Mouse (Mus musculus): ENCODE results near the gene Olfr806. TPM values are rescaled to one million over a fixed set of nuclear protein-coding genes. Genes with fewer than 3 reads are reported as not detected.

Olfr806 gene
- not detected for polyA plus RNA-seq (2014; fragmentation: Illumina TruSeq; extraction: RNeasy Lipid Tissue Mini Kit (QIAGEN cat#74804); ENCODE audit: low read depth, low replicate concordance)

DNA sequence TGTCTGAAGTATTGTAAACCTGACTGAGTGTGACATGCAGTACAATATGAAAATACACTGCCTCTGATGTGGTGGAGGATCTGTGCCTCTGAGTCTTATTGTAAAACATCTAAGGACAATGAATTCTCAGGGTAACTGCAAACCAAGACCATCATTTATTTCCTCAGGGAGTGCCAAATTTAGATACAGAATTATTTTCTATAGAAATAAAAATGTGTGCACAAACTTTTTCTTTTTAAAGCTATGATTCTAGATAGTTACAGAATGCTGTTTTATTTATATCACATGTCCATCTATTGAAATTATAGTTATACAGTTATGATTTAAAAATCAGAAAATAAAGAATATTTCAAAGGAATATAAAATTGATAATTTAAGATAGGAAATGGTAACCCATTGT, at the start of gene Olfr806:
Gene Olfr806 (minus strand): TSS at position 101 of the 400 bp plus-strand sequence.

GRCm38 (mm10) chr10:129774338-129774737, 32.6 kb upstream of the Olfr806 start, which contains the start of gene Olfr809:
TSS of gene Olfr809 (plus strand) at chr10:129774638.

GRCm38 (mm10) chr10:129765182-129765581, 23.5 kb upstream of the Olfr806 start, which contains the start of gene Olfr808:
TSS of gene Olfr808 (plus strand) at chr10:129765482.

DNA sequence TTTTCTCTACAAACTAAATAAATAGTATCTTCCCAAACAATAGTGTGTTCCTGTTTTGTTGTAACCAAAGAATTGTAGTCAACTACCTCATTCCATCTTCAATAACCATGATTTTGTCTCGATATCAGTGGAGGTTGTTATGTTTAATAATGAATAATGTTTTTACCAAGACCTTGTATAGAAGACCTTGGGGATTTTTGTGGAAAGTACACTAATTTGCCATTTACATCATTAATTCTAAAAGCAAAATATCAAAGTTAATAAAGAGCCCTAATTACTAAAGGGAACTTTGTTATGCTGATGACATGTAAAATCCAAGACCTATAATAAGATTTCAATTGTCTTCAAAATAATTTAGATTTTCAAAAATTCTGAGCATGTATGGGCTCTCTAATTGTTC, 16.0 kb upstream of the Olfr806 start, which contains the start of gene Olfr807:
Gene Olfr807 (minus strand): TSS at position 101 of the 400 bp plus-strand sequence.

GRCm38 (mm10) chr10:129729275-129729674, 12.4 kb downstream of the Olfr806 start, which contains the start of gene Olfr805:
TSS of gene Olfr805 (minus strand) at chr10:129729375.

GRCm38 (mm10) chr10:129702910-129703309, 38.8 kb downstream of the Olfr806 start, which contains the start of gene Olfr804:
TSS of gene Olfr804 (plus strand) at chr10:129703210.

DNA sequence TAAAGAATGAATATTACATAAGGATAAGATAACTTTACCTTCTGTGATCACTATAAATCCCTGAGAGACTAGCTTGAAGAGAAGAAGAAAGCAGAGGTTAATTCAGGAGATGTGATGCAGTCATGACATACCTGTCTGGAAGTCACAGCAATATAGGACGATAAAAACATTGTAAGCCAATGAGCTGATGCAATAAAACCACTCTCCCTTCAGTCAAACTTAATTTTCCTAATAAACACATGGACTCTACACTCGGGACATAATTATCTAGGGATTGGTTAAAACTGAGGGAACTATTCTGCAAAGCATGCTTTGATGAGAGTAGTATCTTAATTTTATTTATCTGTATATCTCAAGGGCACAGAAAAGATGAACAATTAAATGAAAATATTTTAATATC, 47.5 kb downstream of the Olfr806 start, which contains the start of gene Olfr803:
Gene Olfr803 (minus strand): TSS at position 101 of the 400 bp plus-strand sequence.

GRCm38 (mm10) chr10:129688069-129688468, 53.7 kb downstream of the Olfr806 start, which contains the start of gene Olfr802:
TSS of gene Olfr802 (minus strand) at chr10:129688169.

Other genes starting within 250 kb of the Olfr806 start
- gene Olfr790, start 243.4 kb downstream of the Olfr806 start, polyA plus RNA-seq (2014; fragmentation: Illumina TruSeq; extraction: RNeasy Lipid Tissue Mini Kit (QIAGEN cat#74804); ENCODE audit: low read depth, low replicate concordance): 0.53 TPM
- not detected for gene Olfr791, start 220.1 kb downstream of the Olfr806 start, polyA plus RNA-seq (2014; fragmentation: Illumina TruSeq; extraction: RNeasy Lipid Tissue Mini Kit (QIAGEN cat#74804); ENCODE audit: low read depth, low replicate concordance)
- 0.13 TPM for gene Olfr792, start 202.8 kb downstream of the Olfr806 start, polyA plus RNA-seq (2014; fragmentation: Illumina TruSeq; extraction: RNeasy Lipid Tissue Mini Kit (QIAGEN cat#74804); ENCODE audit: low read depth, low replicate concordance)
- 0.08 TPM for gene Olfr794, start 174.3 kb downstream of the Olfr806 start, polyA plus RNA-seq (2014; fragmentation: Illumina TruSeq; extraction: RNeasy Lipid Tissue Mini Kit (QIAGEN cat#74804); ENCODE audit: low read depth, low replicate concordance)
- not detected for gene Olfr796, start 129.4 kb downstream of the Olfr806 start, polyA plus RNA-seq (2014; fragmentation: Illumina TruSeq; extraction: RNeasy Lipid Tissue Mini Kit (QIAGEN cat#74804); ENCODE audit: low read depth, low replicate concordance)
- gene Olfr798, start 114.0 kb downstream of the Olfr806 start, polyA plus RNA-seq (2014; fragmentation: Illumina TruSeq; extraction: RNeasy Lipid Tissue Mini Kit (QIAGEN cat#74804); ENCODE audit: low read depth, low replicate concordance): not detected
- gene Olfr799, start 104.4 kb downstream of the Olfr806 start, polyA plus RNA-seq (2014; fragmentation: Illumina TruSeq; extraction: RNeasy Lipid Tissue Mini Kit (QIAGEN cat#74804); ENCODE audit: low read depth, low replicate concordance): not detected
- gene Olfr800, start 84.2 kb downstream of the Olfr806 start, polyA plus RNA-seq (2014; fragmentation: Illumina TruSeq; extraction: RNeasy Lipid Tissue Mini Kit (QIAGEN cat#74804); ENCODE audit: low read depth, low replicate concordance): not detected
- not detected for gene Olfr801, start 68.1 kb downstream of the Olfr806 start, polyA plus RNA-seq (2014; fragmentation: Illumina TruSeq; extraction: RNeasy Lipid Tissue Mini Kit (QIAGEN cat#74804); ENCODE audit: low read depth, low replicate concordance)
- not detected for gene Olfr802, start 53.8 kb downstream of the Olfr806 start, polyA plus RNA-seq (2014; fragmentation: Illumina TruSeq; extraction: RNeasy Lipid Tissue Mini Kit (QIAGEN cat#74804); ENCODE audit: low read depth, low replicate concordance)
- not detected for gene Olfr803, start 47.6 kb downstream of the Olfr806 start, polyA plus RNA-seq (2014; fragmentation: Illumina TruSeq; extraction: RNeasy Lipid Tissue Mini Kit (QIAGEN cat#74804); ENCODE audit: low read depth, low replicate concordance)
- gene Olfr804, start 38.7 kb downstream of the Olfr806 start, polyA plus RNA-seq (2014; fragmentation: Illumina TruSeq; extraction: RNeasy Lipid Tissue Mini Kit (QIAGEN cat#74804); ENCODE audit: low read depth, low replicate concordance): not detected
- gene Olfr805, start 12.5 kb downstream of the Olfr806 start, polyA plus RNA-seq (2014; fragmentation: Illumina TruSeq; extraction: RNeasy Lipid Tissue Mini Kit (QIAGEN cat#74804); ENCODE audit: low read depth, low replicate concordance): not detected
- gene Olfr807, start 15.9 kb upstream of the Olfr806 start, polyA plus RNA-seq (2014; fragmentation: Illumina TruSeq; extraction: RNeasy Lipid Tissue Mini Kit (QIAGEN cat#74804); ENCODE audit: low read depth, low replicate concordance): not detected
- gene Olfr808, start 23.6 kb upstream of the Olfr806 start, polyA plus RNA-seq (2014; fragmentation: Illumina TruSeq; extraction: RNeasy Lipid Tissue Mini Kit (QIAGEN cat#74804); ENCODE audit: low read depth, low replicate concordance): not detected
- not detected for gene Olfr809, start 32.7 kb upstream of the Olfr806 start, polyA plus RNA-seq (2014; fragmentation: Illumina TruSeq; extraction: RNeasy Lipid Tissue Mini Kit (QIAGEN cat#74804); ENCODE audit: low read depth, low replicate concordance)
- not detected for gene Olfr810, start 53.0 kb upstream of the Olfr806 start, polyA plus RNA-seq (2014; fragmentation: Illumina TruSeq; extraction: RNeasy Lipid Tissue Mini Kit (QIAGEN cat#74804); ENCODE audit: low read depth, low replicate concordance)
- not detected for gene Olfr811, start 62.5 kb upstream of the Olfr806 start, polyA plus RNA-seq (2014; fragmentation: Illumina TruSeq; extraction: RNeasy Lipid Tissue Mini Kit (QIAGEN cat#74804); ENCODE audit: low read depth, low replicate concordance)
- gene Olfr812, start 104.2 kb upstream of the Olfr806 start, polyA plus RNA-seq (2014; fragmentation: Illumina TruSeq; extraction: RNeasy Lipid Tissue Mini Kit (QIAGEN cat#74804); ENCODE audit: low read depth, low replicate concordance): not detected
- not detected for gene Olfr813, start 113.4 kb upstream of the Olfr806 start, polyA plus RNA-seq (2014; fragmentation: Illumina TruSeq; extraction: RNeasy Lipid Tissue Mini Kit (QIAGEN cat#74804); ENCODE audit: low read depth, low replicate concordance)
- not detected for gene Olfr814, start 137.9 kb upstream of the Olfr806 start, polyA plus RNA-seq (2014; fragmentation: Illumina TruSeq; extraction: RNeasy Lipid Tissue Mini Kit (QIAGEN cat#74804); ENCODE audit: low read depth, low replicate concordance)
- gene Olfr815, start 163.9 kb upstream of the Olfr806 start, polyA plus RNA-seq (2014; fragmentation: Illumina TruSeq; extraction: RNeasy Lipid Tissue Mini Kit (QIAGEN cat#74804); ENCODE audit: low read depth, low replicate concordance): not detected
- not detected for gene Olfr816, start 173.7 kb upstream of the Olfr806 start, polyA plus RNA-seq (2014; fragmentation: Illumina TruSeq; extraction: RNeasy Lipid Tissue Mini Kit (QIAGEN cat#74804); ENCODE audit: low read depth, low replicate concordance)
- gene Olfr818, start 207.2 kb upstream of the Olfr806 start, polyA plus RNA-seq (2014; fragmentation: Illumina TruSeq; extraction: RNeasy Lipid Tissue Mini Kit (QIAGEN cat#74804); ENCODE audit: low read depth, low replicate concordance): not detected
- gene Olfr819, start 225.3 kb upstream of the Olfr806 start, polyA plus RNA-seq (2014; fragmentation: Illumina TruSeq; extraction: RNeasy Lipid Tissue Mini Kit (QIAGEN cat#74804); ENCODE audit: low read depth, low replicate concordance): not detected
- not detected for gene Olfr247, start 234.2 kb upstream of the Olfr806 start, polyA plus RNA-seq (2014; fragmentation: Illumina TruSeq; extraction: RNeasy Lipid Tissue Mini Kit (QIAGEN cat#74804); ENCODE audit: low read depth, low replicate concordance)
- gene Gm10310, start 243.1 kb upstream of the Olfr806 start, polyA plus RNA-seq (2014; fragmentation: Illumina TruSeq; extraction: RNeasy Lipid Tissue Mini Kit (QIAGEN cat#74804); ENCODE audit: low read depth, low replicate concordance): not detected

All from testis, adult 10 weeks (tissue).